Mouse (Mus musculus) spleen, adult 2 months (tissue): ENCODE results near the gene Poc1a. TPM values are rescaled to one million over a fixed set of nuclear protein-coding genes. Genes with fewer than 3 reads are reported as not detected.

ENCODE experiments used
- DNase-seq, 2 experiments: peaks; one replicate each; pipeline versions ENCODE4 v3.0.0 to v3.0.0-alpha.2; 2012 to 2021; ENCODE audit warnings: low spot score in 2 of 2, low read depth in 1 of 2
- H3K27ac ChIP-seq: fragments of 200-500 bp; 2 replicates; pipeline ENCODE4 v1.5.1; 2012; ENCODE audit warnings: low read length, inconsistent platforms; ENCODE audit not compliant: insufficient read depth
- H3K27me3 ChIP-seq: fragments of 200-500 bp; 2 replicates; pipeline ENCODE4 v1.6.1; 2012; ENCODE audit warnings: mild to moderate bottlenecking, moderate library complexity, low read length, inconsistent platforms; ENCODE audit not compliant: control insufficient read depth, insufficient read depth
- H3K36me3 ChIP-seq: fragments of 200-500 bp; 2 replicates; pipeline ENCODE4 v1.6.1; 2012; ENCODE audit warnings: mild to moderate bottlenecking, low read length, inconsistent platforms; ENCODE audit not compliant: control insufficient read depth, insufficient read depth
- H3K4me1 ChIP-seq: fragments of 200-500 bp; 2 replicates; pipeline ENCODE4 v1.6.1; 2011; ENCODE audit warnings: inconsistent platforms; ENCODE audit not compliant: control insufficient read depth, insufficient read depth, insufficient read length
- H3K4me3 ChIP-seq: fragments of 200-500 bp; 2 replicates; pipeline ENCODE4 v1.5.1; 2011; ENCODE audit warnings: mild to moderate bottlenecking, inconsistent platforms; ENCODE audit not compliant: insufficient read depth, insufficient read length; ENCODE audit errors: extremely low read depth
- CTCF ChIP-seq: fragments of 200-500 bp; IDR thresholded peaks from 2 replicates; pipeline ENCODE4 v1.5.1; 2011; ENCODE audit warnings: mild to moderate bottlenecking, inconsistent platforms; ENCODE audit not compliant: insufficient read depth, insufficient read length, insufficient replicate concordance; ENCODE audit errors: extremely low read depth
- POLR2A ChIP-seq: fragments of 200-500 bp; IDR thresholded peaks from 2 replicates; pipeline ENCODE4 v1.6.1; 2011; ENCODE audit warnings: low read depth, low read length, inconsistent platforms
- WGBS: fragments of 180-500 bp; shearing (Covaris S2); methylation state at CpG from one replicate; pipeline ENCODE4 v1.1.7; 2018; 5-methylcytosine and 5-hydroxymethylcytosine counted together
- polyA plus RNA-seq: library from polyadenylated mRNA; depleted of rRNA; stranded (reverse); fragments of >200 nt; gene quantifications from 2 replicates; pipeline ENCODE4 v1.2.3, GENCODE M21; 2012

The Poc1a gene
- polyA plus RNA-seq, 1 experiment, result 6.8 TPM

DNA sequence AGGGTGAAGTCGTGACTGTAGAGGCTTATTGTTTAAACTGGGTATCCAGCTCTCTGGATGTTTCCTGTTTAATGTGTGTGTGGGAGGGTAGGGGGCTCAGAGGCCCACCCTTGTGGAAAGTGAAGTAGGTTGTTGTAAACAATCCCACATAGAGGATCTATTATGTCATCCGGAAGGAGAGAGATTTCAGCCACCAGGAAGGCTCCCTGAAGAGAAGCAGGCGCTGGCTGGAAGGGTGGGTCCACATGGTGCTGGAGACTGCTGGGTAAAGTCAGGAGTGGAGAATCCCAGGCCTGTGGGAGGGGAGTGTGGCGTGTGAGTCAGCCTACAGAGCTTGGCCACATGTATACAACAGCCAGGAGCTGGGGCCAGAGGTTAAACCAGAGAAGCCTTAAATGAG lies 30.6 kb upstream of the Poc1a start:
- TF ChIP-seq POLR2A (no peak), CTCF (no peak)
- H3K27me3 ChIP-seq, result no peaks in the 10 kb centered on the region
- no peak overlapping the region for H3K27ac ChIP-seq
- DNase-seq, result no peak
- H3K36me3 ChIP-seq, result no peaks in the 10 kb centered on the region
- H3K4me1 ChIP-seq, result peaks cover 13% of the 10 kb centered on the region; the same call in 1 of the 2 replicates
- WGBS, result 87% methylated on average over 4 of the region's 4 CpGs
- no peak overlapping the region for H3K4me3 ChIP-seq

DNA sequence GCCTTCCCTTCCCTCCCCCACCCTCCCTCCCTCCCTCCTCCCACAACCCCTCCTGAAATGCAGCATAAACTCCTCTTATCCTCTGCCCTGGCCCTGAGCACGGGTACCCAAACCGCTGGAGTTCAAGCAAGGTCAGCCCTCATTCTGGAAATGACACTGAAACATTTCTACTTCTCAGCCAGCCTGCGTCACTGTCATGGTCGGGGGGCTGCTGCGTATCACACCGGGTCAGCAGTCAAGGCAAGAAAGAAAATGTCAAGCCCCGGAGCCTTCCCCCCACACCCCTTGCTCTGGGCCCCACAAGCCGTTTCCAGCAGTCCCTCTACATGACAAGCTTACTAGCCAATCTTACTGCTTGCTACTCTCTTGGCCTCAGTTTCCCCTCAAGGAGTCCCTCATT lies 29.8 kb upstream of the Poc1a start:
- Histone ChIP-seq H3K36me3 (no peaks in the 10 kb centered on the region), H3K4me3 (no peak overlapping the region), H3K27me3 (no peaks in the 10 kb centered on the region), H3K4me1 (peaks cover 13% of the 10 kb centered on the region; the same call in 1 of the 2 replicates), H3K27ac (no peak overlapping the region)
- 80% methylated on average over 8 of the region's 8 CpGs for WGBS
- DNase-seq, result no peak
- TF ChIP-seq CTCF (no peak), POLR2A (no peak)

DNA sequence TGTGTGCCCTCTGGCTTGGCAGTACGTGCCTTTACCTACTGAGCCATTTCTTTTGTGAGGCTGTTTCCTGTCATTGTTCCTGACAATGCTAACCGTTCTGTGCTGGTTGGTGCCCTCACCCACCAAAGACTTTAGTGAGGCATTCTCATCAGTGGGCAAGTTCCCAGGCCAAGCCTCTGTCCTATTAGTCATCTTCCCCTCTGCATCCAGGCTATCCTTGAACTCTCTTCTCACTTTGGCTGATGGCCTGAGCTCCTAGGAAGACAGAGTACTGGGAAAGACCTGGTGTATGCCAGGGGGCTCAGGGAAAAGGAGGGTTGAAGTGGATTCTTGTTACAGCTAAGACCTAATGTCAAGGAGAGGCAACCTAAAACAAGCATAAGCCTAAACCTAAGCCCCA lies 26.9 kb upstream of the Poc1a start:
- Histone ChIP-seq H3K36me3 (no peaks in the 10 kb centered on the region), H3K27me3 (no peaks in the 10 kb centered on the region), H3K27ac (no peak overlapping the region), H3K4me3 (no peak overlapping the region), H3K4me1 (no peaks in the 10 kb centered on the region)
- TF ChIP-seq CTCF, result no peak
- TF ChIP-seq POLR2A, result no peak
- no peak for DNase-seq
- 65% methylated on average over 2 of the region's 2 CpGs for WGBS

DNA sequence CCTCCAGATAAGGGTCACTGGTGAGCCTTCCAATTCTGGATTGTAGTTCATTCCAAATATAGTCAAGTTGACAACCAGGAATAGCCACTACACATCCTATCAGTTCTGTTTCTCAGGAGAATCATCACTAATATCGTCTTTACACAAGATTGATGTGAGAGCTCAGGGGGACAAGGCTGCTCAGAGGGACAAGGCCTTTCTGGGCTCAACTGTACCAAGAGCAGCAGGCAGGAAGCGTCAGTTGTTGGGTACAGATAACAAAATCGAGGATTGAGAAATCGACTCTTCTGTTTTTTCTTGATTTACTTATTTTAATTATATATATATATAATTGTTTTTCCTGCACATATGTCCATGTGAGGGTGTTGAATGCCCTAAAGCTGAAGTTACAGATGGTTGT lies 22.4 kb upstream of the Poc1a start:
- no peak for DNase-seq
- H3K36me3 ChIP-seq, result no peaks in the 10 kb centered on the region
- 45% methylated on average over 4 of the region's 4 CpGs for WGBS

DNA sequence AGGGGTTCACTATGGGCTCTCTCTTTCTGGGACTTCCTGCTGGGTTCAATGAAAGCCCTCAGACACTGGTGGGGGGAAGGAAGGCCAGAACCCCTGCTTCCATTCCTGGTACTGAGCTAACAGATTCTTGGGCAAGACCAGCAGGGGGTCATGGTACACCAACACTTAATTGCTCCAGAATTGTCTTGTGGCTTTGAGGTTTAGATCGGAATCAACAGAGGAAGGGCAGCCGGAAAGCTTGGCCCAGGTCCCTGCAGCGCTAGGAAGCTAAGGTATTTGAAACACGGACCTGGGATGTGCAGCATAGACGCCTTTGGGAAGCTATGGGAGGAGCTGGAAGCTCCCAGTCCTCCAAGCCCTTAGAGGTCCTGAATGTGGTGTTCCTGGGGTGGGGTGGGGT lies 21.9 kb upstream of the Poc1a start:
- no peak overlapping the region for H3K4me3 ChIP-seq
- no peaks in the 10 kb centered on the region for H3K27me3 ChIP-seq
- H3K36me3 ChIP-seq, result no peaks in the 10 kb centered on the region
- WGBS, result 19% methylated on average over 5 of the region's 5 CpGs
- TF ChIP-seq CTCF (no peak), POLR2A (no peak)
- H3K4me1 ChIP-seq, result peaks cover 3% of the 10 kb centered on the region; the same call in 1 of the 2 replicates
- no peak for DNase-seq
- no peak overlapping the region for H3K27ac ChIP-seq

More for the DNA sequence above, 22.4 kb upstream of the Poc1a start:
- Histone ChIP-seq H3K4me3 (no peak overlapping the region), H3K4me1 (peaks cover 3% of the 10 kb centered on the region; the same call in 1 of the 2 replicates), H3K27ac (no peak overlapping the region), H3K27me3 (no peaks in the 10 kb centered on the region)
- TF ChIP-seq CTCF (no peak), POLR2A (no peak)

DNA sequence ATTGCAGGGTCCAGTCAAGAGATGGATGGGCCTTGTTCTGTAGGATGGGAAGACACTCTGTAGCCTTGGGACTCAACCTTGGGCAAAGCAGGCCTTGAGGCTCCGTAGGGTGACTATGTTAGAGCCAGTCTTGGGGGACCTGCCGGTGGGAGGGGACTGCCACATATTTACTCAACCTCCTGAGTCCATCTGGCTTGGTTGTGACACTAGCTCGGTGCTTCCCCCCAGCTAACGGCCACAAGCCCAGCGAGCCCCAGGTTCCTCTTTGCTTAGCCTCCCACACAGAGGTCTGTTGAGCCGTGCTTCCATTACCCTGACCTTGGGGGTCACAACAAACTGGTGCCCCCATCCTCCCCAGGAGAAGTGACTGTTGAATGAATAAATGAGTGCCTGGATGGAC lies 19.8 kb upstream of the Poc1a start:
- TF ChIP-seq POLR2A (no peak), CTCF (no peak)
- WGBS, result 26% methylated on average over 6 of the region's 6 CpGs
- H3K27me3 ChIP-seq, result no peaks in the 10 kb centered on the region
- no peak overlapping the region for H3K4me3 ChIP-seq
- no peak for DNase-seq
- H3K27ac ChIP-seq, result no peak overlapping the region
- no peaks in the 10 kb centered on the region for H3K36me3 ChIP-seq
- H3K4me1 ChIP-seq, result peaks cover 3% of the 10 kb centered on the region; the same call in 1 of the 2 replicates

DNA sequence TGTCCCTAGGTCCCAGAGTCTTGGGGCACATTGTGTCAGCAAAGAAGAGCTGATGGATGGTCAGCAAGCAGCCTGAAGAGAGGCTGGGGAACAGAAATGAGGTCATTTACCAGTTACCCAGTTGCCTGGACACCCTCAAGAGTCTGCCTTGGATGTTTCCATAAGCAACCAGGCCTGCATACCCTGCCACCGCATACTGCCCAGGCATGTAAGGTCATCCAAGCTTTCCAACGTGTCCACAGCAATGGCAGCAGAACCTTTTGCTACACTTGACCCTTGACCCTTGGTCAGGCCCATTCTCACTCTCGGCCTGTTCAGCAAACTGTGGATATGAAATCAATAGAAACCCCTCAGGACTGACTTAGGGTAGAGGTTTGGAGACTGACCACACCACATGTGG lies 19.4 kb upstream of the Poc1a start:
- no peak for TF ChIP-seq POLR2A
- TF ChIP-seq CTCF, result no peak
- Histone ChIP-seq H3K4me1 (peaks cover 3% of the 10 kb centered on the region; the same call in 1 of the 2 replicates), H3K27ac (no peak overlapping the region), H3K36me3 (no peaks in the 10 kb centered on the region), H3K4me3 (no peak overlapping the region), H3K27me3 (no peaks in the 10 kb centered on the region)
- DNase-seq, result no peak
- 83% methylated on average over 3 of the region's 3 CpGs for WGBS
